Mouse (Mus musculus) brain, embryonic 14.5 days (tissue): ENCODE measurements at regions not wholly inside any gene's neighbourhood (a gene's known extent, or its start where the extent isn't known, plus 50 kb on each side); places are given as distances from the start of the nearest gene placed in this dataset.

Experiments used
- DNase-seq: peaks from one replicate; pipeline ENCODE4 v3.0.0-alpha.2; 2011; ENCODE audit warnings: low read depth
- CTCF ChIP-seq: fragments of 200-500 bp; IDR thresholded peaks from 2 replicates; pipeline ENCODE4 v1.5.1; 2012; ENCODE audit warnings: inconsistent platforms, mild to moderate bottlenecking, moderate library complexity, borderline replicate concordance; ENCODE audit not compliant: insufficient read depth, insufficient read length; ENCODE audit errors: extremely low read depth
- POLR2A ChIP-seq: fragments of 200-500 bp; IDR thresholded peaks from 2 replicates; pipeline ENCODE4 v1.6.1; 2012; ENCODE audit warnings: mild to moderate bottlenecking, inconsistent platforms, borderline replicate concordance; ENCODE audit not compliant: poor library complexity, insufficient read depth, insufficient read length, severe bottlenecking; ENCODE audit errors: extremely low read depth

DNA sequence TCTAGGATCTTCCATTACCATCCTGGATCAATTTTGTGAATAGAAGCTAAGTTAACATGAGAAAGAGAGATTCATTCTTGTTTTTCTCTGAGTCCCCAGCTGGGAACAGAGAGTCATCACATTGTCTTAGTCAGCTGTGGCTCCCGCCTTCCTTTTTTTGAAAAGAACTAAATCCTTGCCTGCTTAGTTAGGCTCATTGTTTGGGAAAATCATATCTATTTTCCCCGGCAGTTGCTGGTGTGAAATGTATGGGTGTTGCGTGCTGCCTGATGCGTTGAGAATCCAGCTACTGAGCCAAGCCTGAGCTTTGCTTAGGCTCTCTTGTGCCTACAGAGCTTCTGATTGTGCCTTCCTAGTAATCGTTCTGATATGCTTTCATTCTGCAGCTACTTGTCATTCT is 66.3 kb downstream of the Fam50b start:
- TF ChIP-seq POLR2A (no peak), CTCF (no peak)
- peak; percentile 35 for DNase-seq

GRCm38 (mm10) chr13:34806532-34807092 is 68.5 kb upstream of the Prpf4b start:
- peak; percentile 87 for DNase-seq
- TF ChIP-seq POLR2A: no peak
- no peak for TF ChIP-seq CTCF

GRCm38 (mm10) chr13:34809536-34809935 is 65.6 kb upstream of the Prpf4b start:
- DNase-seq: no peak
- TF ChIP-seq POLR2A (no peak), CTCF (no peak)

- TF ChIP-seq POLR2A: no peak
- TF ChIP-seq CTCF: no peak
- peak; percentile 97 for DNase-seq
Measured at GRCm38 (mm10) chr13:34814161-34815056, 60.7 kb upstream of the Prpf4b start.

DNA sequence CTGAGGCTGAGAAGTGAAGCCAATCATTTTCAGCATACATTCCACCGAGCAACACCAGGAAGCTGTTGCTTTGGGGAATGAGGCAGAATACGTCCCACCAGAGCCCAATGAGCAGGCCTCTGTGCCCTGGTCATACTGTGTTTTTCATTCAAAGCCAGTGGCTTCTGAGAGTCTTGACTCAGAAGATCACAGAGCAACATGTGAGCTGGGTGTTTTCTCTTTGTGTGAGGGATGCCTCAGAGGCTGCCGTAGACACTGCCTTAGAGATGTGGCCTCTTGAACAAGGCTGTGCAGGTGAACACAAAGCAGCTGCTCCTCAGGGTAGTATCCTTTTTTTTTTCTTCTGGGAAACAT is 60.1 kb upstream of the Prpf4b start:
- DNase-seq: no peak

GRCm38 (mm10) chr13:34818211-34818610 is 56.9 kb upstream of the Prpf4b start:
- TF ChIP-seq POLR2A: no peak
- no peak for TF ChIP-seq CTCF
- DNase-seq: no peak

More for the DNA sequence above, 60.1 kb upstream of the Prpf4b start:
- TF ChIP-seq CTCF (no peak), POLR2A (no peak)

GRCm38 (mm10) chr13:34820423-34820822 is 54.7 kb upstream of the Prpf4b start:
- DNase-seq: no peak
- TF ChIP-seq CTCF: no peak
- TF ChIP-seq POLR2A: no peak

- no peak for DNase-seq
- no peak for TF ChIP-seq POLR2A
- TF ChIP-seq CTCF: no peak
Measured at GRCm38 (mm10) chr13:34821946-34822345, 53.2 kb upstream of the Prpf4b start.

DNA sequence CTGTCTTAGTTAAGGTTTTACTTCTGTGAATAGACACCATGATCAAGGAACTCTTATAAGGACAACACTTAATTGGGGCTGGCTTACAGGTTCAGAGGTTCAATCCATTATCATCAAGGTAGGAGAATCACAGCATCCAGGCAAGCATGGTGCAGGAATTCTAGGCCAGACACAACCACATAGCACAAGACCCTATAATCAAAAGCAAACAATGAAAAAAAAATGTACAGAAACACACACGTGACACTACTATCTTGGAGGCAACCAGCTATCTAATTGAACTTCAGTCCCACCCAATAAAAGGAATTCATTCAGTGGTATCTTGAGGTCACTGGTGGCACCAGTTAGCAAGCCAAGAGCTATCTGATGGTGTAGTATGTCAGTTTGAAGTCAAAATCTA is 50.9 kb upstream of the Prpf4b start:
- TF ChIP-seq POLR2A: no peak
- no peak for TF ChIP-seq CTCF
- no peak for DNase-seq
